Mouse (Mus musculus) liver, embryonic 15.5 days (tissue): ENCODE measurements at regions not wholly inside any gene's neighbourhood (a gene's known extent, or its start where the extent isn't known, plus 50 kb on each side); places are given as distances from the start of the nearest gene placed in this dataset.

Experiments
- ATAC-seq: fragments of 200-750 bp; cut with Nextera tagmentation; 2 replicates; pipeline ENCODE4 v1.8.0; 2017; ENCODE audit warnings: moderate number of reproducible peaks, mild to moderate bottlenecking, moderate library complexity; ENCODE audit not compliant: insufficient read depth
- H3K27ac ChIP-seq: fragments of 300-500 bp; sonication (generic); replicated peaks from 2 replicates; pipeline ENCODE4 v1.5.1; 2015; ENCODE audit warnings: mild to moderate bottlenecking, inconsistent platforms
- H3K27me3 ChIP-seq: fragments of 300-500 bp; sonication (generic); 2 replicates; pipeline ENCODE4 v1.6.1; 2015; ENCODE audit warnings: mild to moderate bottlenecking, inconsistent platforms
- H3K36me3 ChIP-seq: fragments of 300-500 bp; sonication (generic); replicated peaks from 2 replicates; pipeline ENCODE4 v1.6.1; 2015; ENCODE audit warnings: moderate library complexity, mild to moderate bottlenecking, inconsistent platforms
- H3K4me1 ChIP-seq: fragments of 300-500 bp; sonication (generic); replicated peaks from 2 replicates; pipeline ENCODE4 v1.6.1; 2015; ENCODE audit warnings: inconsistent platforms
- H3K4me2 ChIP-seq: fragments of 300-500 bp; sonication (generic); 2 replicates; pipeline ENCODE4 v1.6.1; 2015; ENCODE audit warnings: moderate library complexity, mild to moderate bottlenecking, inconsistent platforms
- H3K4me3 ChIP-seq: fragments of 300-500 bp; sonication (generic); replicated peaks from 2 replicates; pipeline ENCODE4 v1.5.1; 2015; ENCODE audit warnings: mild to moderate bottlenecking, inconsistent platforms
- H3K9ac ChIP-seq: fragments of 300-500 bp; sonication (generic); 2 replicates; pipeline ENCODE4 v1.6.1; 2015; ENCODE audit warnings: moderate library complexity, mild to moderate bottlenecking, inconsistent platforms
- H3K9me3 ChIP-seq: fragments of 300-500 bp; sonication (generic); replicated peaks from 2 replicates; pipeline ENCODE4 v1.6.1; 2016; ENCODE audit warnings: inconsistent platforms
- WGBS: fragments of 180-500 bp; shearing (Covaris S2); methylation state at CpG from one replicate; pipeline ENCODE4 v1.1.7; 2015; ENCODE audit warnings: mixed read lengths; ENCODE audit not compliant: insufficient replicate concordance; 5-methylcytosine and 5-hydroxymethylcytosine counted together

DNA sequence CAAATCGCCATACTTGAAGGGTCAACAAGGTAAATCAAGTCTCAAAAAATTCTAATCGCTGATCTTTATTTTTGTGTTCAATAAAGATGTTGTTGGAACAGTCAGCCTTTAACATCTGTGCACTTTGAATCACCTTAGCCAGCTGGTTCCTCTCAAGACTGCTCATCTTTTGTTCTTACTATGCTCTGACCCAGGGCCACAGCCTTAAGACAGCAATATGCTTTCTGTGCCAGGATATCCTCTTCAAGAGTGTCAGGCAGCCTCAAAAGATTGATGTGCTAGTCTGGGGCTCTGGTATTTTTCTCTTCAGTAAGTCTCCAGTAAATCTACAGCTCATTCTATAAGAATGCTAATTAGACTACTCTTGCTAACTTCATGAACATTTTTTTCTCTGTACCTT lies 199.9 kb downstream of the Dph6 start:
- Histone ChIP-seq H3K27me3 (no peaks in the 10 kb centered on the region), H3K4me3 (no peak overlapping the region), H3K27ac (no peak overlapping the region), H3K36me3 (no peaks in the 10 kb centered on the region), H3K9ac (no peak overlapping the region), H3K4me1 (no peaks in the 10 kb centered on the region), H3K4me2 (no peak overlapping the region), H3K9me3 (no peaks in the 10 kb centered on the region)
- ATAC-seq: no peak
- 41% methylated on average over 2 of the region's 2 CpGs for WGBS

DNA sequence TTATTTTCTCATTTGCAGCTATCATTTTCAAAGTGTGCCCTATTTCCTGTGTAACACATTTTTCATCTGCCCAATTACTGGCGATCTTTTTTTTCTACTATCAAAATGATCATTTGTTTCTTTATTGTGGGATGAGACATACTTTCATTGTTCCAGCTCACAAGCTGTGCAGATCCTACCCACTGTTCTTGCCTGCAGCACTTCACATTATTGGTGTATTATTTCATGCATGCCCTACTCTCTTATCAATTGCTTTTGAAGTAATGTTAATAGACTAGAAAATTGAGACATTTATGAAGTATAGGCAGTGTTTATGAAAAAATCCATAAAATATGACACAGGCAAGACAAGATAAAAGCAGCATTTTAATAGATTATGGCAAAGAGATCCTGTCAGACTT lies 204.6 kb downstream of the Dph6 start:
- no peaks in the 10 kb centered on the region for H3K36me3 ChIP-seq
- H3K4me1 ChIP-seq: no peaks in the 10 kb centered on the region
- no peaks in the 10 kb centered on the region for H3K9me3 ChIP-seq
- ATAC-seq: no peak
- no peak overlapping the region for H3K9ac ChIP-seq
- WGBS: 50% methylated on average over 1 of the region's 1 CpGs
- H3K4me2 ChIP-seq: no peak overlapping the region
- H3K27me3 ChIP-seq: no peaks in the 10 kb centered on the region
- no peak overlapping the region for H3K27ac ChIP-seq
- H3K4me3 ChIP-seq: no peak overlapping the region

DNA sequence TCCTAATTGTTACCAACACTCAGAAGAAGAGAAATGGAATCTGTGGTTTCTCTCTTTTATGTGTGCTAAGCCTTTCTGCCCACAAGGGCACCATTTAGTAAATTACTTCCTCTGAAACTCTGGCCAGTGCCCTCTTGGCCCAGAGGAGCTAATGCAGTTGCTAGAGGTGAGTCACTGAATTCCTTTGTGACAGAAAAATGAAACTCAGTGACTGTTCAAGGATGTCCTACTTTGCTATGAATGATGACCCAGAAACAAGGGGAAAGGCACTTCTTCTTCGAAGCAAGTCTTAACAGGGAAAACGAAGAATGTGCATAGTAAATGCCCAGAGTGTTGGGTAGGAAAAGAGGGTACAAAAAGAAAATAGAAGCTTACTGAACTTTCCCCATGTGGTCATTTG lies 211.0 kb downstream of the Dph6 start:
- H3K9ac ChIP-seq: no peak overlapping the region
- 58% methylated on average over 2 of the region's 2 CpGs for WGBS

DNA sequence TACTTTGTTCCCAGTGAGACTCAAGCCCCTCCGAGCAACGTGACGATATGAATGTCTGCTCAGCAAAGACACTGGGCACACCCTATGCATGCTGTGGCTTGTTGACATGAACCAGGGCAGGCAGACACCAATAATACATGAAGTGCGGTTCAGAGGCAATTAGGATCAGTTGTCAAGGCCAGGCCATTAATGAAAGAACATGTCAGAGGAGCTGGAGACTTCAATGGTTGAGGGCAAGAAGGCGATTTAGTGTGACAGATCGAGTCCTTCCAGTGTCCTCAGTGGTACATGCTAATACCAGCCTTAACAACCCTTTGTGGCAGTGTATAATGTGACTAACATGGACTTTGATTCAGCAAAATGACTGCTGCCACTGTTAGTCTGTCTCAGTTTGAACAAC lies 213.8 kb downstream of the Dph6 start:
- no peaks in the 10 kb centered on the region for H3K27me3 ChIP-seq
- no peak overlapping the region for H3K27ac ChIP-seq
- no peaks in the 10 kb centered on the region for H3K9me3 ChIP-seq
- H3K4me2 ChIP-seq: no peak overlapping the region
- no peaks in the 10 kb centered on the region for H3K4me1 ChIP-seq
- H3K9ac ChIP-seq: no peak overlapping the region
- no peak overlapping the region for H3K4me3 ChIP-seq
- ATAC-seq: no peak
- no peaks in the 10 kb centered on the region for H3K36me3 ChIP-seq
- 61% methylated on average over 6 of the region's 6 CpGs for WGBS

More for the DNA sequence above, 211.0 kb downstream of the Dph6 start:
- no peak for ATAC-seq
- H3K36me3 ChIP-seq: no peaks in the 10 kb centered on the region
- H3K27me3 ChIP-seq: no peaks in the 10 kb centered on the region
- no peaks in the 10 kb centered on the region for H3K9me3 ChIP-seq
- H3K4me3 ChIP-seq: no peak overlapping the region
- H3K4me1 ChIP-seq: no peaks in the 10 kb centered on the region
- H3K27ac ChIP-seq: no peak overlapping the region
- H3K4me2 ChIP-seq: no peak overlapping the region

DNA sequence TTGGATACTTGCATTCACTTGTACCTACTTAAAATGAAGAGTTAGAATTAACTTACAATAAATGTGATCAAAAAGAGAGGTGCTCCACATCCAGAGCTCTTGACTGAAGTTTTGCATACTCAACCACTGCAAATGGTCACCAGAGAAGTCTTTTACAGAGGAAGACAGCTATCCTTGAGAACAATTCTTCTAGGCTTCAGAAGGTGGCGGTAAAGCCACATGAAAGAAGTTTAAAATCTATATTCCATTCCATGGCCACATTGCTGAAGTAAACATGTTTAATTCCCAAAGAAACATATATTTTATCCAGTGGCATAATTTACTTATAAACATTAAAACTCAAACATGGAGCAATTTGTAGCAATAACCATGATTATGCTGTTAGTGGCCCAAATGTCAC lies 215.1 kb downstream of the Dph6 start:
- Histone ChIP-seq H3K9me3 (no peaks in the 10 kb centered on the region), H3K36me3 (no peaks in the 10 kb centered on the region), H3K27me3 (no peaks in the 10 kb centered on the region), H3K4me3 (no peak overlapping the region), H3K27ac (no peak overlapping the region), H3K4me1 (no peaks in the 10 kb centered on the region), H3K4me2 (no peak overlapping the region), H3K9ac (no peak overlapping the region)
- WGBS: 39% methylated on average over 1 of the region's 1 CpGs
- no peak for ATAC-seq

DNA sequence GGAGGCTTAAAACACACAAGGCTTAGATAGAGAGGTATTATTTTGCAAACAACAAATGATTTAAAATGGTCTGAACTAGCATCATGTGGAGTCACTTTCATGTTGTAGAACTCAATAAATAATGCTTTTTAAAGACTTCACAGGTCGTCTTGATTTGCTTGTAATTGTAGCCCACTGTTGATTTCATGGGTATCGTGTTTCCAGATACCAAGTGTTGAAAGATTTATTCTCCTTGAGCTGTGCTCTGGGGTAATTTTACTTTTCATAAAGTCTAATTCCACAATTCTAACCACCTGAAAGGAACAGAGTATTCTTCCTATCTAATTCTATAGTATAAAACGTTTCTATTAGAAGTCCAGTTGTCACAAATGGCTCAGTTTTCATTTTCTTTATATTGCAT lies 216.7 kb downstream of the Dph6 start:
- no peak overlapping the region for H3K27ac ChIP-seq
- H3K9ac ChIP-seq: no peak overlapping the region
- no peaks in the 10 kb centered on the region for H3K9me3 ChIP-seq
- no peaks in the 10 kb centered on the region for H3K27me3 ChIP-seq
- ATAC-seq: no peak
- H3K4me2 ChIP-seq: no peak overlapping the region
- 32% methylated on average over 3 of the region's 3 CpGs for WGBS
- no peaks in the 10 kb centered on the region for H3K36me3 ChIP-seq
- no peaks in the 10 kb centered on the region for H3K4me1 ChIP-seq
- no peak overlapping the region for H3K4me3 ChIP-seq

DNA sequence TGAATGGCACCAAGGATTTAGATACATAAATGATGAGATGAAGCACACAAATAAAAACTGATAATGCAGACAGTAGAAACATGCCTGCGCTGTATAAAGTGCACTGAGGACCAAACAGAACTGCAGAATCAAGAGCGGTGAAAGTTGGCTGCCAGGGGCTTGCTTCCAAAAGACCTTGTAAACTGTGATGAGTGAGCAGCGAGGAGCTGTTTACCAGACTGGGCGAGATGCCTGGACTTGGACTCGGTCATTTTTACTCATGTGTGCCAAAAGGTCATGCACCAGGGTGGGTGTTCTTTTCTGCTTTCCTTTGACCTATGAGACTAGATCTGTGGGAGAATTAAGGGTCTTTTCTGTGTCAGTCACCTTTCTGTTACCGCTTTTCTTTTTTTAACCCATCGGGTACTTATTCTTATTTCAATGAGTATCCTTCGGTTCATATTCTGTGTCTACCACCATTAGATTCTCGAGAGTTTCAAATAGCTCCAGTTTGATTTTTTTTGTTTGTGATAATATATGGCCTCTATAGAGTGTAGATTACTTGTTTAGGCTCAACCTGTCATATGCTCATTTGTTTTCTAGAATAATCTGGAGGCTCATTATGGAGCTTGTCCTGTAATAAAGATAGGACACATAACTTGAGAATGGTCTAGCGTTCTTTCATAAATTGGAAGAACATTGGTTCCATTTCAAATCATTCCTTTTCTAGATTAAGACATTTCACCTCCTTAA lies 226.3 kb upstream of the Zfp770 start:
- Histone ChIP-seq H3K4me3 (no peak overlapping the region), H3K36me3 (no peaks in the 10 kb centered on the region), H3K4me2 (no peak overlapping the region), H3K9ac (no peak overlapping the region), H3K9me3 (no peaks in the 10 kb centered on the region), H3K4me1 (no peaks in the 10 kb centered on the region), H3K27me3 (no peaks in the 10 kb centered on the region), H3K27ac (no peak overlapping the region)
- no peak for ATAC-seq
- WGBS: 69% methylated on average over 10 of the region's 10 CpGs

DNA sequence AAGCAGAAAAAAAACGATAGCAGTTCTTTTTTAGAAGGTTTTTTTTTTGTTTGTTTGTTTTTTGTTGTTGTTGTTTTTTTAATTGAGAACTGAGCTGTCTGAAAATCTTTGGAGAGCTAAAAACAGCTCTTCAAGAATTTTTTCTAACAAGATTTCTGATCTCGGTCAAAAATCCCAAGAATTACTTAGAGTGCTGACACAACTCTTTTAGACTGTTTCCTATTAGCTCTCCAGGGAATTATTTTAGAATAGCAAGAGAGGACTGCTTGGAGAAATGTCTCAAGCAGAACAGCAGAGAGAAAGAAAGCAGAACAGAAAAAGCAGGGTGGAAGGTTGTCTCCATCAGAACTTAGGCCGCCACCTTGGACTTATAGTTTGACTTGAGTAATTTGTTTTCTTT lies 218.1 kb upstream of the Zfp770 start:
- Histone ChIP-seq H3K36me3 (no peaks in the 10 kb centered on the region), H3K4me1 (no peaks in the 10 kb centered on the region), H3K27ac (no peak overlapping the region), H3K9ac (no peak overlapping the region), H3K9me3 (no peaks in the 10 kb centered on the region), H3K27me3 (no peaks in the 10 kb centered on the region), H3K4me3 (no peak overlapping the region), H3K4me2 (no peak overlapping the region)
- WGBS: 44% methylated on average over 3 of the region's 3 CpGs
- no peak for ATAC-seq

DNA sequence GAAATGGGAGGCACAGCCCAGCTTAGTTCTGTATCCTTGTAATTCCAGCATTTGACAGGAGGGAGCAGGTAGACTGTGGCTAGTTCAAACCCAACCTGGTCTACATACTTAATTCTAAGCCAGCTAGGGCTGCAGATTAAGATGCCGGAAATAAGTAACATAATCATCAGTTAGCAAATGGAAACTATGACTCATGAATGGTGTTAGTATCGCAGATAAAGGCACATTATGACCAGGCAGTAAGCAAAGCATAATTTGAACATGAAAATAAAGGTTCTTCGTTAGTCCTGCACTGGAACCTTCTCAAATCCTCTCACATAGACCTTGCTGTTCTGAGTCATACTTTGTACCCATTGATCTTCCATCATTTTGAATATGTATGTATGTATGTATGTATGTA lies 211.7 kb upstream of the Zfp770 start:
- Histone ChIP-seq H3K27ac (no peak overlapping the region), H3K9ac (no peak overlapping the region), H3K4me1 (no peaks in the 10 kb centered on the region), H3K4me2 (no peak overlapping the region), H3K36me3 (no peaks in the 10 kb centered on the region), H3K4me3 (no peak overlapping the region), H3K9me3 (no peaks in the 10 kb centered on the region), H3K27me3 (no peaks in the 10 kb centered on the region)
- ATAC-seq: no peak
- 52% methylated on average over 3 of the region's 3 CpGs for WGBS

DNA sequence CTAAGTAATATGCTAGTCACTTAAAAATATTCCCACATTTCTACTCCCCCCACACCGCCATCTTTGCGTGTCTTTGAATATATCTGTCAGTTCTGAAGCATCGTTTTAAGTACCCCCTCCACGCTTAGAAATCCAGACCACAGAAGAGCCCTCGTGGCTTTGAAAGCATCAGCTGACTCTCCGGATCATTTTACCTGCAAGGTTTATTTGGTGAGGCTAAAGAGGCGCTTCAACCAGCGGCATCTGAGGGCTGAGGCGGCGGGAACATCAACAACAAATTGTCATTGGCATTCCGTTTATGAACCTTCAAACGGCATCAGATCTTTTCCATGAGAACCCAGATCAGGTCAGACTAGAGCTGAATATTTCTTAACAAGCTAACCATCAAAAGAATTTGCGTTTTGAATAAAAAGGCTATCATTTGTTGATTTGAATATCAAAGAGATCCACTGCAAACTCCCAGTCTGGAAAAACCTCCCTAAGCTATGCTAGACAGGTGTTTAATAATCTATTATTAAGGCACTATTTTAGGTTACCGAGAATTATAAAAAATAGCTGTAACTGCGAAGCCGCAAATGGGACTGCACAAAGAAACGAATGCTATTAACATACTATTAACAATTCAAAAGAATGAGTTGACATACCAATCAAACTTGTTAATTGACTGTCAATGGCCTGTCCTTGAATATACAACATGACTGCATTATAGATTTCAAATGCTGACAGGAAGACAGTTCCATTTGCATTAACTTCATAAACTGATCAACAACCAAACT lies 210.9 kb upstream of the Zfp770 start:
- no peak overlapping the region for H3K4me2 ChIP-seq
- WGBS: 48% methylated on average over 17 of the region's 17 CpGs

DNA sequence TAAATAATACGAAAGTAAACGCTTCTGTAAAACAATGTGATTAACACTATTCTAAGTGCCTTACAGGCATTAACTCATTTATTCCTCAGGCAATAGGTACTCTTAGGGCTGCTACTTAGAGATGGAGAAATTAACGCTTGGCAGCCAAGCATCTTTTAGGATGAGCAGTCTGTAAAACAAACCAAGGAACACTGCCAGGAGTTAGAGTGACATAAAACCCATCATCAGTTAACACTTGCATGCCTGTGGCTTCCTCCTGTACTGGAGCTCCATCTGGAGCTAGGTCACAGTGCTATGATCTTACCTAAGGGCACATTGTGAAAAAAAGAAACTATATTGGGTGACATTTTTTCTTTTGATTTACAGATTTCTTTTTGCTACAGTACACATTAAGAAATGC lies 209.4 kb upstream of the Zfp770 start:
- Histone ChIP-seq H3K4me3 (no peak overlapping the region), H3K9me3 (no peaks in the 10 kb centered on the region), H3K9ac (no peak overlapping the region), H3K27me3 (no peaks in the 10 kb centered on the region), H3K4me1 (no peaks in the 10 kb centered on the region), H3K36me3 (no peaks in the 10 kb centered on the region), H3K4me2 (no peak overlapping the region), H3K27ac (no peak overlapping the region)
- ATAC-seq: no peak
- WGBS: 60% methylated on average over 3 of the region's 3 CpGs

More for the DNA sequence above, 210.9 kb upstream of the Zfp770 start:
- no peak overlapping the region for H3K9ac ChIP-seq
- no peak overlapping the region for H3K27ac ChIP-seq
- H3K36me3 ChIP-seq: no peaks in the 10 kb centered on the region
- H3K27me3 ChIP-seq: no peaks in the 10 kb centered on the region
- no peaks in the 10 kb centered on the region for H3K9me3 ChIP-seq
- no peaks in the 10 kb centered on the region for H3K4me1 ChIP-seq
- no peak for ATAC-seq
- H3K4me3 ChIP-seq: no peak overlapping the region

DNA sequence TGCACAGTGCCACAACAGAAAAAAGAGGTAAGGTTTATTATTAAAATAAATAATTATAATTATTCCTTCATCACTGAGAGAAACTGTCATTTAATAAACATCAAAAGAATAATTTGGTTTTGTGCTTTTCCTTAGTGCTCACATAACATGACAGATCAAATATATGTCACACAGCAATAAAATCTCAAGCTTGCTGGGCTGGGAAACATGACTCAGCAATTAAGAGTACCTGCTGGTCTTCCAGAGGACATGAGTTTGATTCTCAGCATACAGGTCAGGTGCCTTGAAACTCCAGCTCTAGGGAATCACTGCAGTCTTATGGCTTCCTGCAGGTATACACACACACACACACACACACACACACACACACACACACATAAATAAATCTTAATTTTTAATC lies 208.3 kb upstream of the Zfp770 start:
- H3K27ac ChIP-seq: no peak overlapping the region
- H3K4me3 ChIP-seq: no peak overlapping the region
- no peak overlapping the region for H3K4me2 ChIP-seq
- no peak overlapping the region for H3K9ac ChIP-seq
- ATAC-seq: no peak
- H3K36me3 ChIP-seq: no peaks in the 10 kb centered on the region
- H3K9me3 ChIP-seq: no peaks in the 10 kb centered on the region
- no peaks in the 10 kb centered on the region for H3K4me1 ChIP-seq
- no peaks in the 10 kb centered on the region for H3K27me3 ChIP-seq
